Mouse (Mus musculus): Measurements from ENCODE around the gene Tmem221. TPM values are rescaled to one million over a fixed set of nuclear protein-coding genes. Genes with fewer than 3 reads are reported as not detected.
A peak's percentile ranks its signal among the peaks of the same experiment; 100 is the strongest.

Tmem221 gene
- total and polyA plus RNA-seq, 3 experiments = 1.7 to 5.1 TPM; not detected in 1

DNA sequence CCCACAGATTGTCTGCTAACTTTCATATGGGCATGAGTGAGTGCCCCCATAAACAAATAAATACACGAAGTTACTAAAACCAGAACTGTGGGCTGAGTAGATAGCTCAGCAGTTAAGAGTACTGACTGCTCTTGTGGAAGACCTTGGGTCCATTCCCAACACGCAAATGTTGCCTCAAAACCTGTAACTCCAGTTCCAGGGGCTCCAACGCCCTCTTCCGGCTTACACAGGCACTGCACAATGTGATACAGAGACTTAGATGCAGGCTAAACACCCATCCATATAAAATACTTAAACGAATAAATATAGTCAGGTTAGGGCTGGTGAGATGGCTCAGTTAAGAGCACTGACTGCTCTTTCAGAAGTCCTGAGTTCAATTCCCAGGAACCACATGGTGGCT lies 43.6 kb downstream of the Tmem221 start:
- H3K4me1 ChIP-seq (ENCODE audit: control insufficient read depth in 1 of 2, insufficient read depth in 2 of 2, low read length in 2 of 2) = peaks cover 2 to 19% of the 10 kb centered on the region in 2 experiments; a peak in 3 of 4 replicates
- peaks cover 3% of the 10 kb centered on the region for H3K79me2 ChIP-seq (ENCODE audit: control insufficient read depth, insufficient read depth, low read length, poor library complexity)
- peaks cover 0 to 2% of the 10 kb centered on the region in 2 experiments; a peak in 1 of 4 replicates for H3K27me3 ChIP-seq (ENCODE audit: control insufficient read depth in 1 of 2, insufficient read depth in 2 of 2, low read length in 2 of 2)
- no peak overlapping the region for H3K27ac ChIP-seq (ENCODE audit: control insufficient read depth, low read depth, low read length)
- no peaks in the 10 kb centered on the region for H3K9me3 ChIP-seq (replicated peaks; ENCODE audit: insufficient read depth, low read length)
- DNase-seq (ENCODE audit: low read depth, low spot score) = peak; percentile 45
- H3K4me3 ChIP-seq (ENCODE audit: control insufficient read depth in 1 of 2, insufficient read depth in 1 of 2, low read depth in 2 of 2, low read length in 2 of 2) = no peak overlapping the region
- H3K9ac ChIP-seq (ENCODE audit: control insufficient read depth, low read depth, low read length, poor library complexity, severe bottlenecking) = no peak overlapping the region
- no peak for TF ChIP-seq POLR2A (IDR thresholded peaks at IDR 0.05; ENCODE audit: control insufficient read depth in 1 of 2, insufficient read depth in 1 of 2, low read depth in 1 of 2, low read length in 2 of 2, poor library complexity in 1 of 2)
- TF ChIP-seq CTCF (IDR thresholded peaks at IDR 0.05 in 2 of 3, conservative IDR thresholded peaks at IDR 0.05 in 1 of 3; ENCODE audit: control insufficient read depth in 1 of 3, insufficient read depth in 1 of 3, low read depth in 2 of 3, low read length in 3 of 3, poor library complexity in 1 of 3, severe bottlenecking in 1 of 3) = peak; percentile 33 to 46 (median 41)
- TF ChIP-seq SMC3 (IDR thresholded peaks at IDR 0.05; ENCODE audit: low read depth, low read length) = peak; percentile 23
- peaks cover 0 to 3% of the 10 kb centered on the region in 2 experiments; a peak in 1 of 4 replicates for H3K36me3 ChIP-seq (ENCODE audit: control insufficient read depth in 1 of 2, insufficient read depth in 2 of 2, low read length in 2 of 2)

DNA sequence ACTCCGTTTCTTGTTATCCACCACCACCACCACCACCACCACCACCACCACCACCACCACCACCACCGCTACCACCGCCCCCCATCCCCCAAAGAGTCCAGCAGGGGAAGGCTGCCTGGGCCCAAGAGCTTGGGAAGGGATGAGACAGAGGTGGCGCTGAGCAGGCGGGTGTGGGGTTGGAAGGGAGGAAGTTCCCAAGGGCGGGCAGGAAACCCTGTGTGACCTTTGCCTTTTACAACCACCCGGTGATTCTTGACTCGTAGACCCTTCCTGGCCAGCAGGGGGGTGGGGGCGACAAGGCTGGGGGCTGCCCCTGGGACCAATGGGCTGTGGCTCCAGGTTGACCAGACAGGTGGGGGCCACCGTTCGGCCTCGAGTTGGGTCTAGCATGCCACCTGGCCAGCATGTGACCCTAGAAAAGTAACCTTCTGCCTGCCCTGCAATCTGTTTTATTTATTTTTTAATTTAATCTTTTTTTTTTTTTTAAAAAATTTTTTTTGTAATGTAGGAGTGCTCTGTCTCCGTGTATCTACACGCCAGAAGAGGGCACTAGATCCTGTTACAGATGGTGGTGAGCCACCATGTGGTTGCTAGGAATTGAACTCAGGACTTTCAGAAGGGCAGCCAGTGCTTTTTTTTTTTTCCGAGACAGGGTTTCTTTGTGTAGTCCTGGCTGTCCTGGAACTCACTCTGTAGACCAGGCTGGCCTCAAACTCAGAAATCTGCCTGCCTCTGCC lies 45.5 kb downstream of the Tmem221 start:
- peaks cover 3% of the 10 kb centered on the region for H3K79me2 ChIP-seq (ENCODE audit: control insufficient read depth, insufficient read depth, low read length, poor library complexity)
- H3K27ac ChIP-seq (ENCODE audit: control insufficient read depth, low read depth, low read length) = no peak overlapping the region
- peaks cover 0 to 3% of the 10 kb centered on the region in 2 experiments; a peak in 1 of 4 replicates for H3K36me3 ChIP-seq (ENCODE audit: control insufficient read depth in 1 of 2, insufficient read depth in 2 of 2, low read length in 2 of 2)
- no peaks in the 10 kb centered on the region for H3K9me3 ChIP-seq (replicated peaks; ENCODE audit: insufficient read depth, low read length)
- H3K4me3 ChIP-seq (ENCODE audit: control insufficient read depth in 1 of 2, insufficient read depth in 1 of 2, low read depth in 2 of 2, low read length in 2 of 2) = no peak overlapping the region
- no peak overlapping the region for H3K9ac ChIP-seq (ENCODE audit: control insufficient read depth, low read depth, low read length, poor library complexity, severe bottlenecking)
- peaks cover 2 to 19% of the 10 kb centered on the region in 2 experiments; a peak in 3 of 4 replicates for H3K4me1 ChIP-seq (ENCODE audit: control insufficient read depth in 1 of 2, insufficient read depth in 2 of 2, low read length in 2 of 2)
- peaks cover 0 to 2% of the 10 kb centered on the region in 2 experiments; a peak in 1 of 4 replicates for H3K27me3 ChIP-seq (ENCODE audit: control insufficient read depth in 1 of 2, insufficient read depth in 2 of 2, low read length in 2 of 2)
- TF ChIP-seq CTCF (IDR thresholded peaks at IDR 0.05 in 2 of 3, conservative IDR thresholded peaks at IDR 0.05 in 1 of 3; ENCODE audit: control insufficient read depth in 1 of 3, insufficient read depth in 1 of 3, low read depth in 2 of 3, low read length in 3 of 3, poor library complexity in 1 of 3, severe bottlenecking in 1 of 3) (peak in 2 of 3 experiments; percentile 27 to 30; a peak in 3 of 6 replicates), MYC (IDR thresholded peaks at IDR 0.05; ENCODE audit: low read depth, low read length) (0 out of 2 replicates have a peak, but pooled peaks have one; percentile 25), ZNF384 (IDR thresholded peaks at IDR 0.05; ENCODE audit: low read depth, low read length) (0 out of 2 replicates have a peak, but pooled peaks have one; percentile 16), POLR2AphosphoS2 (IDR thresholded peaks at IDR 0.05; ENCODE audit: low read length) (no peak), GABPA (IDR thresholded peaks at IDR 0.05; ENCODE audit: low read depth, low read length) (no peak), CHD2 (IDR thresholded peaks at IDR 0.05; ENCODE audit: low read length) (no peak), MAFK (IDR thresholded peaks at IDR 0.05; ENCODE audit: borderline replicate concordance, low read depth, low read length) (no peak), MAX (IDR thresholded peaks at IDR 0.05; ENCODE audit: low read length) (no peak), SMC3 (IDR thresholded peaks at IDR 0.05; ENCODE audit: low read depth, low read length) (peak; percentile 19; the same call in 1 of the 2 replicates), JUND (IDR thresholded peaks at IDR 0.05; ENCODE audit: low read depth, low read length) (no peak), ETS1 (IDR thresholded peaks at IDR 0.05; ENCODE audit: low read depth, low read length) (no peak)
- DNase-seq (ENCODE audit: low read depth, low spot score) = no peak

DNA sequence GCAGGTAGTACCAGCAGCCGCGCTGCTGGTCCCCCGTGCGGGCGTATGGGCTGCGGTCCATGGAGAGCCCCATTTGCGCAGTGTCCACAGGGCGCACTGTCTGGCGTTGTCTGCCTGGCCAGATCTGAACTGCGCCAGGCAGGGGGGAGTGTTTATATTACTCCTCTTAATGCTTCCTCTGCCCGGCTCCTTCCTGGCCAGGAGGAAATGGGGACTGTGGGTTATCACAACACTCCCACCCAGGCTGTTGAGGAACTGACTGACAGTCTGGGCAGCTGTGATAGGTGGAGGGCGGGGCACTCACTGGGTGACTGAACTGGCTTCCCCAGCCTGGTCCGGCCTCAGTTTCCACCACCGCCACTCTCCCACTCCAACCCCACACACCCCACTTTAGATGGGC lies 47.0 kb downstream of the Tmem221 start, which contains the start of gene Plvap:
Plvap (minus strand) TSS at position 109 of the 400 bp plus-strand sequence.
- H3K27me3 ChIP-seq (ENCODE audit: control insufficient read depth in 1 of 2, insufficient read depth in 2 of 2, low read length in 2 of 2) = no peaks in the 10 kb centered on the region
- DNase-seq (ENCODE audit: low read depth, low spot score) = peak; percentile 92
- peaks cover 2 to 19% of the 10 kb centered on the region in 2 experiments; a peak in 3 of 4 replicates for H3K4me1 ChIP-seq (ENCODE audit: control insufficient read depth in 1 of 2, insufficient read depth in 2 of 2, low read length in 2 of 2)
- H3K79me2 ChIP-seq (ENCODE audit: control insufficient read depth, insufficient read depth, low read length, poor library complexity) = peaks cover 3% of the 10 kb centered on the region
- H3K36me3 ChIP-seq (ENCODE audit: control insufficient read depth in 1 of 2, insufficient read depth in 2 of 2, low read length in 2 of 2) = peaks cover 0 to 3% of the 10 kb centered on the region in 2 experiments; a peak in 1 of 4 replicates
- peak within 1 kb of the TSS; percentile 62 for H3K27ac ChIP-seq (ENCODE audit: control insufficient read depth, low read depth, low read length)
- TF ChIP-seq TAL1 (IDR thresholded peaks at IDR 0.05; ENCODE audit: low read length) = peak; percentile 92
- TF ChIP-seq MXI1 (IDR thresholded peaks at IDR 0.05; ENCODE audit: low read depth, low read length) = peak; percentile 25; the same call in 1 of the 2 replicates
- no peak for TF ChIP-seq USF1 (IDR thresholded peaks at IDR 0.05; ENCODE audit: low read depth, low read length)
- TF ChIP-seq E2F4 (IDR thresholded peaks at IDR 0.05; ENCODE audit: borderline replicate concordance, low read depth, low read length) = no peak
- peak; percentile 71; the same call in 1 of the 2 replicates for TF ChIP-seq SIN3A (IDR thresholded peaks at IDR 0.05; ENCODE audit: low read length)
- TF ChIP-seq POLR2A (IDR thresholded peaks at IDR 0.05; ENCODE audit: control insufficient read depth in 1 of 2, insufficient read depth in 1 of 2, low read depth in 1 of 2, low read length in 2 of 2, poor library complexity in 1 of 2) = peak; percentile 49 to 57; a peak in 1 of 4 replicates
- TF ChIP-seq TCF12 (IDR thresholded peaks at IDR 0.05; ENCODE audit: low read depth, low read length) = peak; percentile 87
- TF ChIP-seq EP300 (IDR thresholded peaks at IDR 0.05; ENCODE audit: low read depth in 1 of 2, low read length in 2 of 2) = peak; percentile 76 to 91
- TF ChIP-seq MAZ (IDR thresholded peaks at IDR 0.05; ENCODE audit: low read depth, low read length) = peak; percentile 72; the same call in 1 of the 2 replicates
- TF ChIP-seq NELFE (IDR thresholded peaks at IDR 0.05; ENCODE audit: low read depth, low read length) = 0 out of 2 replicates have a peak, but pooled peaks have one; percentile 22
- peak; percentile 20; the same call in 1 of the 2 replicates for TF ChIP-seq ETS1 (IDR thresholded peaks at IDR 0.05; ENCODE audit: low read depth, low read length)
- peak; percentile 78 for TF ChIP-seq GATA1 (IDR thresholded peaks at IDR 0.05; ENCODE audit: low read depth, low read length)
- TF ChIP-seq RAD21 (IDR thresholded peaks at IDR 0.05; ENCODE audit: low read depth, low read length) = no peak
- peak; percentile 45; the same call in 1 of the 2 replicates for TF ChIP-seq TBP (IDR thresholded peaks at IDR 0.05; ENCODE audit: low read depth, low read length)
- H3K4me3 ChIP-seq (ENCODE audit: control insufficient read depth in 1 of 2, insufficient read depth in 1 of 2, low read depth in 2 of 2, low read length in 2 of 2) = peak within 1 kb of the TSS; percentile 11 to 55
- H3K9ac ChIP-seq (ENCODE audit: control insufficient read depth, low read depth, low read length, poor library complexity, severe bottlenecking) = peak within 1 kb of the TSS; percentile 66
- H3K9me3 ChIP-seq (replicated peaks; ENCODE audit: insufficient read depth, low read length) = no peaks in the 10 kb centered on the region
